Mouse (Mus musculus) right cerebral cortex, postnatal 14 days (tissue): ENCODE data around the gene Idh3a.
A peak's percentile ranks its signal among the peaks of the same experiment; 100 is the strongest.
"Not testable (repeated sequence)": the region's sequence is repeated elsewhere in the genome, so short reads cannot be mapped to it uniquely, and the experiment has no call there.

ENCODE experiments used
- DNase-seq: peaks from one replicate; pipeline ENCODE4 v3.0.0; 2022

The Idh3a gene

DNA sequence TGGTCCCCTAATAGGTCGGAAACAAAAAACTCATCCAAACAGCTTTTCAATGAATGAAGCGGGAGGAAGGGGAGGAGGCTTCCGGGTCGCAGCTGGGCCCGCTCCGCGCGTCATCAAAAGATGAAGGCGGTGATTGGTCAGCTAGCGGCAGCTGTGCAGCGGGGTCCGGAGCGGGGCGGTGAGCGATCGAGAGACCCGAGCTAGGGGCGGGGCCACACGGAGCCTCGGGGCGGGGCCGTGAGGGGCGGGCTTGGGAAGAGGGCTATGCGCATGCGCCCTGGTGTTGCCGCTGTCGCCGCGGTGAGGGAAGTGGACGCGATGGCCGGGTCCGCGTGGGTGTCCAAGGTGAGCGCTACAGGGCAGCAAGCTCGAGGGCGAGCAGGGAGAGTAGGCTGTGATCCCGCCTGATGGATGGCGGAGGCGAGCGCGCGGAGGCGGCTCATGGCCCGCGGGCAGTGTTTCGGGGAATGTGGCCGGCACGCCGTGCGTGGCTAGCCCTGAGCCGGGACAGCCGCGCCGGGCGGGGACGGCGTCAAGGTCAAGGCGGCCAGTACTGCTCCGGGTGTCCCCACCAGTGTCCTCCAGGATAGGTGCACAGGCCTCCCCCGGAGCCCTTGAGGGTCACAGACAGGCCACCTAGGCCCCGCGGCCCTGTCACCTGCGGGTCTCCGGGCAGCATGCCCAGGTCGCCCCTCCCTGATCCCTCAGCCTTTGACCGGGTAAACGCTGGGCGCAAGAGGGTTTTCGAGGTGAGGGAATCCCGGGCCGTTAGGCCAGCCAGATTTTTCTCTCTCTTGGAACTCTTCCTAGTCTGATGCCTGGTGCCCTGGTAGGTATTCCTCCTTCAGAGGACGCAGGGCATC, at the start of gene Idh3a:
Gene Idh3a, plus strand, starts transcription at position 136 of the 863 bp plus-strand sequence.
- DNase-seq: peak; percentile 99

DNA sequence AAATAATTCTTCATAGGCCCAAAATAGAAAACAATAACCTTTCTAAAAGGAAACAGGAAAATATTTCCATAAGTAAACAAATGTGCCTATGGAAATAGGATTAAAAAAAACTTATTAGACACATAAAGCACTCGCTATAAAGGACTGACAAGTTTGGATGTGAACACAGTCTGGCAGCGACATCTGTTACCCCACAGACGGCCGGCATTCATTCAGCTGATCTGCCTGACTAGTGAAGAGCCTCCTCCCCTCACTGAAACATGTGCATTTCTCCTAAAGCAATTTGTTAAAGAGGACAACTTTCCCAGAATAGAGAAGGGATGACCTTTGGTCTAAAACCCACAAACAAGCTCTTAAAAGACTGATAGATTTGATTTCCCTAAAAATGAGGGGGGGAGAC, 49.1 kb upstream of the Idh3a start:
- DNase-seq: no peak

DNA sequence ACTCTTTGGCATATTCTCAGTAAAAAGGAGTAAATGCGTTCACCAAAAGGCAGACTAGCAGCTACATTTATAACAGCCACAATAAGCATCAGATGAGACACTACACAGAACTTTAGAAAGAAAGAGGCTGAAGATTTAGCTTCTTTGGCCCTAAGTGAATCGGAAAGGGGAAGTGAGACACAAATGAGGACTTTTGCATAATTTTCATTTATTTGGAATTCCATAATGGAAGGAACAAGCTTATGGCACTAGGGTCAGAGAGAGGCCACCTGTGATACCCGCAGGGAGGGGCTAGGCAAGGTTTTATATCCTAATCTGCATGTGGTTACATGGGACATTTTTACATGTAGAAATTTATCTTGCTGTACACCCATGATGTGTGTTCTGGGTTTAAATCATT, 48.7 kb upstream of the Idh3a start:
- DNase-seq: no peak

DNA sequence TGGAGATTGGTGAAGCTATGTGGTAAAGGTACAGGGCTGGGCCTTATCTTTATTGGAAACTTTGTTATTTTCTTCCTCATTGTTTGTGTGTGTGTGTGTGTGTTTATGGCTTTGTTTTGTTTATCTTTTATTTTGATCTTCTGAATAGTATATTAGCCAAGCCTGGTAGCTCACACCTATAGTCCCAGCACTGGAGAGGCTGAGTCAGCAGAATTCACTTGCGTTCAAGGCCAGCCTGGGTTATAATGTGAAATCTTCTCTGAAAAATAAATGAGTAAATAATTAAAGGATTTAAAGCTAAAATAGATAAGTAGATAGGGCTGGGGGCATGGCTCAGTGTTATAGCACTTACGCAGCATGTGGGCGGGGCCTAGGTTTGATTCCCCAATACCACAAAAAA, 47.9 kb upstream of the Idh3a start:
- DNase-seq: no peak

DNA sequence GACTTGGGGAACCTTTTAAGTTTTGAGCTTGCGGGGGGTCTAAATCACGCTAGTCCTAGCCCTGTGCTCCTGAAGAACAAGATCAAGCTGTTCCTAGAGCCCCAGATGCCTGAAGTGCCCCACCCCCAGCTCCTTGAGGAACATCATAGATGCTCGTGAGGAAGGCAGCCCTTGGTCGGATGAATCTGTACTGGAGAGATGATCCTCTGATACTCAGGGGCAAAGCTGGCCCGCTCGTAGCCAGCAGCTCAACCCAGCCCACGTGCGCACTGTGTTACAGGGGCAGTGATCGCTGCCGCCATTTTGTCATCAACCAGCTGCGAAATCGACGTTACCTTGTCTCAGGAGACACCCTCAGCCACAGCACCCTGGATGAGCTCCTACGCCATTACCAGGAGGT, 47.5 kb upstream of the Idh3a start, which contains the start of gene Sh2d7:
Gene Sh2d7, plus strand, starts transcription at position 301 of the 400 bp plus-strand sequence.
- DNase-seq: no peak

DNA sequence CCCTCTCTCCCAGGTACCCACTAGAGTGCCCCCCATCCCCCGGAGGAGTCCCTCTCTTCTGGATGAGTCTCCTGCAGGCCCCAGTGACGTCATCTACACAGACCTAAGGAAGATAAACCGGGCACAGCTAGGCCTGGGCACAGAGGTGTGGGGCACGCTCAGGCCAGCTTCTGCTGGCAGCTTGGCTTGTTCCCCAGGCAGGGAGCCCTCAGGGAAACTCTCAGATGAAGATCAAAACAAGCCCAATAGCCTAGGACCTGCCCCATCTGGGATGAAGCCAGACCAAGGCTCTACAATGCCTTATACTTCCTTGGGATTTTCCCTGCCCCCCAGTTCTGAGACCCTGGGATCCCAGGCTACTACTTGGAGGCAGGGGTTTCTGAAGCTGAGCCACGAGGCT, 45.3 kb upstream of the Idh3a start:
- no peak for DNase-seq

DNA sequence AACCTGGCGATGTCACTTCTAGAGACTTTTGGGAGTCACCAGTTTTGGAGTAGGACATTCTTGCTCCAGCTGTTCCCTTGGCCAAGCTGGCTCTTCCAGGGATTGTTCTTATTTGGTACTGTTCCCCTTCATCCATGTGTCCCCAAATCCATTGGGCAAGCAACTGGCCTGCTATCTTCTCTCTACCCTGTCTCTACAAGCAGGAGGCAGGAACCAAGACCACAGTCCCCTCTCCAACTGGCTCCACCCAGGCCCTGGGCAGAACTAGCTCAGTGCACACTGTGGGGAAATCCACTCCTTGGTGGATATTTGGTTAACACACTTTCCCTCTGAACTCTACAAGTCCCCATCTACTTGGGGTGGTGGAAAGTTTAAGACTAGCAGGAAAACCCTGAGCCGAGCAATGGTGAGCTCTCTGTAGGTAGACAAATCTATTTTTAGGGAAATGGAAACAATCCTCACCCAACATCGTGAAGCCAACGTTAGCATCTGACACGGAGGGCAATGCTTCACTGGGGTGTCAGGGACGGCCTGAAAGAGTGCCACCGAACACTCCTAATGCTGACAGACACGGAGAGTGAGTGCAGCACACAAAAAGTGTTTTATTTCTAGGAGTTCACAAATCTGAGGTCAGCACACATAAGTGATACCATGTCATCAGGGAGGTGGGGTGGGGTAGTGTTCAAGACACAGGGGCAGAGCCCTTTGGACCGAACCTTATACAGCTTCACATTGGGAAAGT, 41.8 kb upstream of the Idh3a start:
- DNase-seq: no peak

DNA sequence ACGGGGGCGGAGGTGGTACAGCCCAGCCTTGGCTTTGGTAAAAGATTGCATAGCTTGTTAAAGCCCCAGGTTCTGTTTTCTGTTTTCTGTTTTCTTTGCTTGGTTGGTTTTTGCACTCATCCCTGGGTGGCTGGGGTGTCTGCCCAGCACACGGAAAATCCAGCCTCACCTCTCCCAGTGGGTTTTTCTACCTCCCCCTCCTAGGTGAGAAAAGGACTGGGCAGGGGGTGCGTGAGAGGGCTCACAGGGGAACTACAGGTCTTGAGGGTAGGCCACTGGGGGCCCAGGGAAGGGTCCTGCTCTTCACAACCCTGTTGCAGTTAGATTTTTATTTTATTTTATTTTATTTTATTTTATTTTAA, 41.2 kb upstream of the Idh3a start:
- no peak for DNase-seq

DNA sequence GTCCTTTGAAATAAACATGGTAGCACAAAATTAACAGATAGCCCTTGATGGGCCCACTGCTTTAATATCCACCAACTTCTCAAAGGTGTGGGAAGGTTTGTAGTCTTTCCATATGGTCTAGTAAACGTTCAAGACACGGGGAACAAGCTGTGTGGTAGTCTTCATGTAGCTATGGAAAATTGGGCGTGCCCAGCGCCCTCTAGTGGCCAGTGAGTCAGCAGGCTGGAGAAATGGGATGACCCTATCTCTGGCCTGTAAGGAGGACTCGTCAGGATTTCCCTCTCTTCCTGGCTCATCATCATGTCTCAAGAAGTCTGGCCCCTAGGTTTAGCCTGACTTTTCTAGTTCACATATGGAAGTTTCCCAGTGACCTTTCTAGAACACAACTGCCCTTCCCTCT, 38.6 kb upstream of the Idh3a start:
- peak; percentile 53 for DNase-seq

DNA sequence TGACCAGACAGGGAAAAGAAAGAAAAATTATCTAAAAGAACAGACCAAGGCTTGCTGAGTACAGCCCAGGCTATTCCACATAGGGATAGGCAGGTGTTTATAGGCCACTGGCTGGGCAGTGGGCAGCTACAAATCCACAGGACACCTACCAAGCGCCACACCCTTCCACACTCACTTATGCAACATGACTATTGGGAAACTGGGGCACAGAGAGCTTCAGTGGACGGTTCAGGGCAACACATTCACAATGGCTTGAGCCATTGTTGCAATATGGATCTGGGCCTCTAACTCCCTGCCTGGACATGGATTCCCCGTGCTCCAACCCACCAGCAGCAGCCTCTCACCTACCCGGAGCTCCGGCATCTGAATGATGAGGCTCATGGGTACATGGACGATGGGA, 36.7 kb upstream of the Idh3a start:
- no peak for DNase-seq

DNA sequence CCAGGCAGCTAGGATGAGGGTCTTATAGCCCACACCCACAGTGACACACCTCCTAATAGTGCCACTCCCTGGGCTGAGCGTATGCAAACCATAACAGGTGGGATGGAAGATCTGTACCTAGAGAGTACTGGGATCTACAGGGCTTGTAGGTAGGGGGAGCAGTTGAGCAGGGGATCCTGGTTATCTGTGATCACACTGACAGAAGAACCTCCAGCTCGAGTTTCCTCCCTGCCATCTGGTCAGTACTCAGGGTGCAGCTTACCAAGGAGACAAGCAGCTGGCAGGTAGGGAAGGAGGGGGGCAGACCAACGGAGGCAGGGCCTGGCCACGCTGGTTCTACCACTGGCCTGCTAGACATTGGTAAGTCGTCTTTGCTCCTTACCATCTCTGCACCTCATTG, 33.7 kb upstream of the Idh3a start:
- DNase-seq: peak; percentile 34

DNA sequence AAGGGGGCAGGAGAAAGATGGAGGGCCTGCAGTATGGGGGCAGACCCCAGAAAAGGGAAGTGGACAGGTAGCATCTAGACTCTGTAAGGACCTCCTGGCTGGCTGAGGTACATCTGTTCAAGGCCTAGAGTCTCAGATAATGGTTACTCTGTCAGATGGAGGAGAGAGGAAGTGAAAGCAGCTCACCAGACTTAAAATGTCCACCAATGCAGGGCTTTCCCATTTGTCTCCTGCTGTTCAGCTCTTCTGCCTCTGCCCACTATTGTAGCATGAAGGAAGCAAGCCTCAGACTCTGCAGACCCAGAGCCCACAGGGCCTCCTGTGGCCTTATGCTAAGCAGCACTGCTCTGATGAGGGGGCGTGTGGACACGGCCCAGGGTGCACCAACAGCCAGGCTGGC, 31.1 kb upstream of the Idh3a start:
- no peak for DNase-seq

DNA sequence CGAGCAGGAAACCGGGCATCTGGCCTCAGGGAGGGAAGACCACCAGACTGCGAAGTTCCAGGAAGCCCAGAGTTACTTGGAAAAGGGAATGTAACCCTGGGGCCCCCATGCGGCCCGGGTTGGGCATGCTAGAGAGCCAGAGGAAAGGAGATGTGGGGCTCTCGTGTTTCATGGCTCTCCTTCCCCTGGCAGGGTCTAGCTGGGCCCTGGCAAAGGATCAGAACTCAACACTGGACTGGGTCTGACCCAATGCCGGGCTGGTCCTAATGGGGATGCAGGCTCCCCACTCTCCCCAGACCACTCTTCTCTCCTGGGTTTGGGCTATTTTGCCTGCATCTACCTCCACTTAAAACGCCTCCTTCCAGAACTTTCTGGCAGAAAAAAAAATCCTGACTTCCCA, 27.4 kb upstream of the Idh3a start:
- DNase-seq: no peak

DNA sequence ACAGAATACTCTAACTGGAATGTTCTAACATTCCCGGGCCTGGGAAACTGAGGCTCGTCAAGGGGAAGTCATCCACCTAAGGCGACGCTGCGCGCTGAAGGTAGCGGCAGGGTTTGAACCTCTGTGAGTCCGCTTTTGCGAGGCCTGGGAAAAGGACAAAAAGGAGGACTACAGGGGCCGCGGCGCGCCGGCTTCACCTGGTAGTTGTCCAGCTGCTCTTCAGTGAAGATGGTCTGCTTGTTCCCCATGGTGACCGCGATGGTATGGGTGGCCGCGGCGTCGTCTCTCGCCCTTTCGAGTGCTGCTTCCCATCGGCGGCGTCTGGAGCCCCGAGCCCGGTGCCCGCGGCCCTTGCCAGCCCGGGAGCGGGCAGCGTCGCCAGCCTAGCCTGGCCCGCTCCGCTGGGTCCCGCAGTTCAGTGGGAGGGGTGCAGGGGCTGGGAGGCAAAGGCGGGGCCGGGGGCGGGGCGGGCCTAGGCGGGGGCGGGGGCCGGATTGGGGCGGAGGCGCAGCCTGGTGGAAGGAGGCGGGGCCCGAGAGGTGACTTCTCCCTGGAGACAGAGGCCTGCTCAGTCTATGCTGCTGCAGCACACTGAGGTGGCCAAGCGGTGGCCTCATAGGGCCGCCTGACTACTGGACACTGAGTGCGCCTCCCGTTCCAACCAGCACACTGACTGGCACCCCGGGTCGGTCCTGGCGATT, 26.2 kb upstream of the Idh3a start, which contains the start of gene Cib2:
Gene Cib2, minus strand, starts transcription at position 448 of the 701 bp plus-strand sequence.
- peak; percentile 72 for DNase-seq

DNA sequence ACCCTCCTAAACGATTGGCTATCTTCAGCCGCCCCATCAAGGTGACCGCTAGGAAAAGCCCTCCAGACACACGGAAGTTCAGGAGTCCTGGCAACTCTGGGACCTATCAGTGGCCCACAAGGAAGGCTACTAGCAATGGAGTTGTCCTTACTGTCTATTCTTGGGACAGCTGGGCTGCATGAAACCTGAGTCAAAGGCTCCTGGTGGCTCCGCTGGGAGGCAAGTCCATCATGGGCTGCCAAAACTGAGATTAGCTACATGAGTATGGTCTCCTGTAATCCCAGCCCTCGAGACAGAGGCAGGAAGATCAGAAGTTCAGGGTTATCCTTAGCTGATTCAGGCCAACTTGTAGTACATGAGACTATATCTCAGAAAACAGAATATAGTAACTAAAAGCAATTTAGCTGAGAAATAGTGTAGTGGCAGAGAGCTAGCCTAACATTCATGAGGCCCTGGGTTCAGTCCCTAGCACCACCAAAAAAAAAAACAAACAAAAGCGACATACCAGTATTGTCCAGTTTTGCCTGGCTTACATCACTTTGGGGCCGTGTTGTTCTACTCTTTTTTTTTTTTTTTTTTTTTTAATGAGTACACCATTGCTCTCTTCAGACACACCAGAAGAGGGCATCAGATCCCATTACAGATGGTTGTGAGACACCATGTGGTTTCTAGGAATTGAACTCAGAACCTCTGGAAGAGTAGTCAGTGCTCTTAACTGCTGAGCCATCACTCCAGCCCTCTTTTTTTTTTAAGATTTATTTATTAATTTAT, 25.1 kb upstream of the Idh3a start:
- DNase-seq: no peak

DNA sequence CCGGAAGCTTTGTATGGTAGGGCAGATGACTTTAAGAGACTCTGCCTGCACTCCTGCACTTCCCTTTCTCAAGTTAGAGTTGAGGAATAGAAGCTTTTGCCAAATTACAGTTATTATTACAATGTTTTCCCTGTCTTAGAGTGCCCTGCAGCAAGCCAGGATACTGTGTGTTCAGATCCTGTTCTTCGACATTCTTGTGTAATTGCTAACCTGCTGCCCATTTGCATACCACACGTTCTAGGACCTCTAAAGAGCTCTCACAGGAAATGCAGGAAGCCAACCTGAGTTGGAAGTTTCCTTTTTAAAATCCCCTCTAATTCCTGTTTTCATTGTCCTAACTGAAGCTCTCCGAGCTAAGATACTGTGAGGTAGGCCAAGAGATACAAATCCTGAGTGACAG, 19.2 kb upstream of the Idh3a start:
- no peak for DNase-seq

DNA sequence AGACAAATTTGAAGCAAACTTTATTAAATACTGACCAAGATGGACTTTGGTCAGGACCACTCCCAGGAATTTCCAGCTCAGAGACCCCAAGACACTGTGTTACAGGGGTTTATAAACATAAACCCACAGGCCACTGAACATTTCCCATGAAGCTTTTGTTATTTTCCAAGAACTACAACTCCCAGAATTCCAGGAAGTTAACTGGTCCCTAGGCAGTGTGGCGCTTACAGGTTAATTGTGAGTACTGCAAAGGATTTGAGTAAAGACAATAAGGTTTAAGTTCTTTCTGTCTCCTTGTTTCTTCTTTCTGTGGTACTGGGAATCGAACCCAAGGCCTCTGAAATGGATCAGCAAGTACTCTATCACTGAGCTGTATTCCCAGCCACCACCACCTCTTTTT, 17.4 kb upstream of the Idh3a start:
- DNase-seq: no peak

DNA sequence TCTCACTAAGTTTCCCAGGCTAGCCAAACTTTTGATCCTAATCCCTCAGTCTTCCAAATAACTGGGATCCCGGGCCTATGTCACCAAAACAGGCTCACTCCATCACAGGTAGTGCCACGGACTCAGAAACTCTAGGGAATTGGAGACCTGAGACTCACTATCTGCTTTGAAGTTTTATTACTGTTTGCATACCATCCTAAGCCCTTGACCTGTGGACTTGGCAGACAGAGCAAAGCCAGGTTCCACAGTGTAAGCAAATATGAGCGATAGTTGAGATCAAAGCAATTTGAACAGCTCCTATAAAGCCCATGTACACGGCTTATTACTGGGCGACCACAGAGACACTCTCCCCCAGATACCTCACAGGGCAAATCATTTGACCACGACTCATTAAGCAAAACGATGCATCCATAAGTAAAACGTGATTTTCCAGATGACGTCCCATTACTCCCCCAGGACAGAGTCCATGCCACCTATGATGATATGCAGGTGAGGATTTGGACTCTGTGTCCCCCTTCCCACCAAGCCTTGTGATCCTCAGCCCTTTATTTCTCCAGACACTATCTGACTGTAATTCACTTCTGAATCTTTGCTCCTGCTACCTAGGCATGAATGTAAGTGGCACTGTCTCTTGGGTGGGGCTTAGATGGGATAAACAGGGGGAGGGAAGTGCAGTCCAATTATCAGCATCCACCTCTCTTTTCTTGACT, 14.8 kb upstream of the Idh3a start:
- DNase-seq: no peak

DNA sequence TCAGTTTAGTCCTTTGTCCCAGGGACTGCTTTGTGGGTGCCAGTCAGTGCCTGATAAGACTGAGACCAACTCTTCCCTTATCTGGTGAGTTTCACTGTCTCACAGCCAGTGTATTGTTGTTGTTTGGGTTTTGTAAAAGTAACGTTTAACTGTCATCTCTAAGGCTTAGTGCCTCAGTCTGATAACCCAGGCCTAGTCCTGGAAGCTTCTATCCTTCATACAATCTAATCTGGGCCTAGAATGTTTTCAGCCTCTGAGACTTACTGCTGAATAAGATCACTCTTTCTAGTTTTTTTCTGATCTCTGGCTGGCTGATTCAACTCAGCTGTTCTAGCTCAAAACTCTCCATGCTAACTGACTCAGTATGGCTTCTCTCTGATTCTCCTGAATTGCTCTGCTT, 2.4 kb upstream of the Idh3a start:
- DNase-seq: no peak

DNA sequence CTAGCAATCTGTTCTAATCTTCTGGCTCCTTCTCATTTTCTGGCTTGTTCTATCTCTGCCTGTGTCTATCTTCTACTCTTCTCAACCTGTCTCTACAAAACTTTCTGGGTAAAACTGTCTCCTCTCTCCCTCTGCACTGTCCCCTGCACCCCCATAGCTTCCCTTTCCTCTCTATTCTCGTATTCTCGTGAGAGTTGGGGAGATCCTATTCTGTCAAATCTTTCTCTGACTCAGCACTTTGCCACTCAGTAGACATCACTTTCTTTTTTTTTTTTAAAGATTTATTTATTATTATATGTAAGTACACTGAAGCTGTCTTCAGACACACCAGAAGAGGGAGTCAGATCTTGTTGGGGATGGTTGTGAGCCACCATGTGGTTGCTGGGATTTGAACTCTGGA, 2.0 kb upstream of the Idh3a start:
- not testable (repeated sequence) for DNase-seq

DNA sequence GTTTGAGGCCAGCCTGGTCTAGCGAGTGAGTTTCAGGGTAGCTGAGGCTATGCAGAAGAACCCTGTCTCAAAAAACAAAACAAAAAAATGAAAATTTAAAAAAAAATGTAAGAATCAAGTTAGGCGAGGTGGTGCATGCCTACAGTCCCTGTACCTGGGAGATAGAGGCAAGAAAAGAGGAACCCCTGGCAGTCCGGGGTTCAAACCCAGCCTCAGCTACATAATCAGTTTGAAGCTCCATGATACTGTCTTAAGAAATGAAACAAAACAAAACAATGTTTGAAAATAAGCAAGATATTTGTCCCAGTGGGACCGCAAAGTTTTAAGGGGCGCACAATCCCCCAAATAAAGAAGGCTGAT, 315 bp upstream of the Idh3a start:
- no peak for DNase-seq

DNA sequence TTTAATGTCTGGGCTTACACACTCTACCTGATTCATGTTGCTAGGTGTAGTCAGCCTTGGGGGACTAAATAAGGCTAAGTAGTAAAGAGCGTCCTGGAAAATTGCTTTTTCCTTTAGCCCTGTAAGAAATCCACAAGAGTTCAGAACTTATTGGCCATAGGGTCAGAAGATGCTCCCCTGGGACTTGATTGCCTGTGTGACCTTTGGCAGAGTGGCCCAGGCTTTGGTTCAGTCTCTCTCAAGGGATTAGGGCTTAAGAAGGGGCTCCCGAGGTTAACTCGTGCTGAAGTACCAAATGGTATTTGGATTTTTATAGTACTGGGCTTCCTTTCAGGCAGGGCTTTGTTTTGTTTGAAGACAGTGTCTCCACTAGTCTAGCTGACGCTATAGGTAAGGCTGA, 1.7 kb downstream of the Idh3a start:
- no peak for DNase-seq
